Mouse (Mus musculus) NIH3T3 (cell line): ENCODE measurements around the gene Esr1.

Source experiments
- DNase-seq: peaks from one replicate; pipeline ENCODE4 v3.0.0-alpha.2; 2012; ENCODE audit warnings: low read depth

Esr1 gene

DNA sequence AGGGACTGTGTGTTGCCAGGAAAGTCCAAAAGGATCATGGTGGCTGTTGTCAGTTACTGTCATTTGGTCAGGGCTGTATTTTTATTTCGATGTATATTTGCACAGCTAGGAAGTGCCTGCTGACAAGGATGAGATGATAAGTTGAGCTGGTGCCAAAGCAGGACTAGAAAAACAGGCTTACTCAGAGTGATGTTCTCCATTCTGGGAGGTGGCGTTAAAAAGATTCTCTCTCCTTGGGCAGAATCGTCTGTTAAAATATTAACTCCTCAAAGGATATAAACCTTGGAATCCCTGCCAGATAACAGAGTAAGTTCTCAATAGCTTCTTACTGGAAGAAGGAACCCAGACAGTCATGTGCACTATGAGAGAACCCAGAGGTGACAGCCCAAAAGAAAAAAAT is 382.4 kb downstream of the Esr1 start:
- DNase-seq = peak; percentile 51

DNA sequence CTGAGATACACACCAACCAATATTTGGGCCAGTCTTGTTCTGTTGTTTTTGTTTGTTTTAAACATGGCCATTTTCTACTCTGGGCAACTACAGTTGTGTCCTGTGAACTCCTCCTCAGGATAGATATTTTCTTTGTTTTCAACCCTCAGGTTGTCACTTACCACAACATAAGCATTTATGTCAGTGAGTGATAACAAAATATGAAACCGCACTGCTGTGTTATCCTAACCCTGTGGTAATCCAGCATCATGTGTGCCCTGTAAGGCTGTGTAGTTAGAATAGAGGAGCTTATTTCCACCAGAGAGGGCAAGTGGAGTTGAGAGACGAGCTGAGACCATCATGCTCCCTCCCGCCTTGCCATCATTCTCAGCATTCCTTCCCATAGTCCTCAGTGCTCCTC is 385.2 kb downstream of the Esr1 start:
- DNase-seq = no peak

DNA sequence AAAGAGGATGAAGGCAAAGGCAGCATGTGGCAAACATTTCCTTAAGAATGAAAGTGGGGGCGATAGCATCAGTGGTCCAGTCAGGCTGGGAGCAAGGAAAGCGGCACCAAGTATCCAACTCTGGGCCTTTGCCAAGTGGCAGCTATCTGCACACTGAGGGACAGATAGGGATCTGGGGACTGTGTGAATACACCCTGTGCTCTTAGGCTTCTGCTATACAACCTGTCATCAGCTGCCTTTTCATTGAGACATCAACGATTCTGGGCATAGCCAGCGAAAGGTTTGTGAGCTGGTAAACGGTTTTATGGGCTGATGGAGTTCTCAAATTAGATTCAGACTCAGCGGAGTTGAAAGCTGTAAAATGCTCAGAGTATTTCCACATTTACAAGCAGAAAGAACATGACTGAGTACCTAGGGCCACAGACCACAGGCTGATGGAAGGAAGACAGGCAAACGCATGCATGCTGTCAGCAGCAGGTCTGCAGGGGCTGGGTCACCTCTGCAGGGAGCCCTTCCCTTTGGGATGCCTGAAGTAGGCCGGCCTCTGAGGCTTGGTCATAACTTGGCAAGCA is 397.5 kb downstream of the Esr1 start:
- peak; percentile 37 for DNase-seq

DNA sequence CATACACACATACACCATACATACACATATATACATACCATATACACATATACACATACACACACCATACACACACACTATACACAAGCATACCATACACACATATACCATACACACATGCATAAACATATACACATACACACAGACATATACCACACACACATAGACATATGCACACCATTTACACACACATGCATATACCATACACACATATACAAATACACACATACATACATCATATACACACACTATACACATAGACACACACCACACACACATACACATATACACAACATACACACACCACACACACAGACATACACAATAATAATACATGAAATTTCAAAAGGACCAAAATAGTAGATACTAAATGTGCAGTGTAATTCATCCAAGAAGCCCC is 400.6 kb downstream of the Esr1 start:
- DNase-seq = no peak

DNA sequence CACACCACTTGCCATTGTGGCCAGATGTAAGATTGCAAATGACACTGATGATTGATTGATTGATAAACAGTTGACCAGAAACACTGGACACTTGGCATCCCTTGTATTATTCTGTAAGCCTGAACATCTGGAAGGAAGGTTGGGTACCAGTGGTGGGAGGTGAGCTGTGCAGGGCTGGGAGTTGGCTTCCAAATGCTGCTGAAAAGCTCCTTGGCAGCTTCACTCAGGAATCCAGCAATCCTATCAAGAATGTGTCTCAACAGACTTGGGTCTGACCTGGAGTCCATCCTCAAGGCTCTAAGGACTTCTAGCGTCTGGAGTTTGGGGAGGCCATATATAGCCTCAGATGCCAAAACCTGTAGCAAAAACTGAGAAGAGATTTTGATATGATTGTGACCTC is 403.6 kb downstream of the Esr1 start:
- DNase-seq = peak; percentile 54

DNA sequence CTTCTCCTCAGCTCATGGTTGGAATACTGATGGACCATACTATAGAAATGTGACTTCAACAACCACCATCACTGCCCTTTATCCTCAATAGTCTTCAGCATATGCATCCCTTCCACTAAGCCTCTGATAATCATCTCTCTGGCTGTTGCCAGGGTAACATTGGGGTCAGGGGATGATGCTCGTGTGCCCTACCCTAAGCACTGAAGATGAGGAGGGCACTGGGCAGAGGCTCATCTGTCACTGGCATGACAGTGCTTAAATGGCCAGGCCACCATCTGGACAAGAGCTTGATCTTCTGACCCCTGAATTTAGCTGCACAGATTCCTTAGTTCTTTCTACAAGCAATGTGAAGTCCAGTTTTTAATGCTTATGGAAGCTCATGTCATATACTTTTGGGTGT is 405.8 kb downstream of the Esr1 start:
- DNase-seq = no peak

DNA sequence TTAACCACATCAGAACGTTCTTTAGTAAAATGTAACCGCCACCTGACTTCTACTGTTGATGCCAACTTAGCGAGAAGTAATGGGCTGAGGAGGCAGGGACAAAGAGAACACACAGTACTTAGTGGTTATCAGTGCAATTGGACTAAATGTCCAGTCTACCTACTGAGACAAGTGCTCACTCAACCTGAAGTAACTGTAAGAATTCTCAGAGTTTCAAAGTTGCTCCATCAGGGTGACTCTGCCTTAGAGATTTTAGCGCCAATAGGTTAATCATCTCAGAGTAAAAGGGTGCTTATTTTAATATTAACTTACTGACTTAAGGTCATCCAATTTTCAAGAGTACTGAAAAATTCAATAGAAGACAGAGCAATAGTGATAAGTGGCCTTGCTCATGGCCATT is 414.5 kb downstream of the Esr1 start:
- DNase-seq = no peak

DNA sequence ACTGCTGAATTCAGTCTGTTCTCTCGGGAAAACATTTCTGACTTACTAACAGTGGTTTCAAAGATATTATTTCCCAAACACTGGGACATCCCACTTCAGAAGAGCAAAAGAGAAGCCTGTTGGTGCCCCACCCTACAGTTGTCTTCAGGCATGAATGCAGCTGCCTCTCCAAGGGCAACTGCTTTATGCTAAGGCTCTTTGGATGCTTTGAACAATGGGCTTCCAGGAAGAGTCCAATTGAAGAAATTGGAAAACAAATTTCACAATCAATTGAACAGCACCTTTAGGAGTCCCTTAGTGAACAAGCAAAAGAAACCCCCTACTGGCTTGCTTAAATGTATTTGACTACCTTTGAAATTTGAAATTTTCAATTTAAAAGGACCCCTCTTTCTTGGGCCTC is 415.8 kb downstream of the Esr1 start:
- no peak for DNase-seq

DNA sequence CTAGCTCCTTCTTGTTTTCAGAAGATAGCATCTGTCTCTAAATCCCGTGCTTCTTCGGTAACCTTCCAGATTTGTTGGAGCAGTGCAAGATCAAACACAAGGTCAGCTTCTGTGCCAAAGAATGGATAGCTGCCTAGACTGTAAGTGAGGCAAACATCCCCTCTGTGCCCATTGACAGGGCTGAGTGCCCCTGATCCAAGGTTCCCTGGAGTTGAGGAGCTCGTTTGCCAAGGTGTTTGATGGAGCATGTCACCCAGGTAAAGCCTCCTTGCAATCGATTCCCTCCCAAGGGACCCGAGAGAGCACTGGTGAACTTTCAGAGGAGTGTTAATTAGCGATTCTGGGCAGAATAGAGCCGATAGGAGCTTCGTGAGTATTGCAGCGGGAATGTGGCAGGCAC is 416.9 kb downstream of the Esr1 start:
- no peak for DNase-seq

DNA sequence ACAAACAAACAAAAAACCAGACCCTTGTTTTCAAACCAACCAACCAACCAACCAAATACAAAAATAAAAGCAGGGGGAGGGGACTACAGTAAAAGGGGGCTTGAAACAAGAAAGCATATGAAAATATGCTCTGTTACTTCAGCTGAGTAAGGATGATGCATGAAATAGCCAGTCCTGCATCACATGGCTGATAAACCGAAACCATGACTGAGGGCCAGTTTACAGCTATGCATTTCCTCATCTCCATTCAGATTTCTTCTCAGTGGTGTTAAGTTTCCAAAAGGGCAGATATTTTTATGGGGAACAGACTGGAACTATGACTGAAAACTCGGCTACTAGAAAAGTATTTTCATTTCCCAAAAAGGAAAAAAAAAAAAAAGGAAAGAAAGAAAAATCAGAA is 417.8 kb downstream of the Esr1 start:
- DNase-seq = peak; percentile 69

DNA sequence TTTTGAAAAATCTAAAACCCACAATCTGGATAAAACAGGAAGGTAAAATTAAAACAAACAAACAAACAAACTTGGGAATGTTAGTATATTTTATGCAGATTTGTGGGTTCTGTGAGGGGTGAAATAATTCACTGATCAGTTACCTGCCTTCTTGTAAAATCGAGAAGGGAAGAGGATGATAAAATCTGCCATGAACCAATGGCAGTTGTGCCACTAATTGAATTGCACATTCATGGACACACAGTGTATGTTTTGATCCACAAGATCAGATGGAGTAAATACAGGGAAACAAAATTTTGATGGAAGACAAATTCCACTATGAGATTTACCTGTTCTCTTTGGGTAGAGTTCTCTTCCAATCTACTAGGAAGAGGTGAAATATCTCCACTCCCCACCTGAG is 418.5 kb downstream of the Esr1 start:
- no peak for DNase-seq

DNA sequence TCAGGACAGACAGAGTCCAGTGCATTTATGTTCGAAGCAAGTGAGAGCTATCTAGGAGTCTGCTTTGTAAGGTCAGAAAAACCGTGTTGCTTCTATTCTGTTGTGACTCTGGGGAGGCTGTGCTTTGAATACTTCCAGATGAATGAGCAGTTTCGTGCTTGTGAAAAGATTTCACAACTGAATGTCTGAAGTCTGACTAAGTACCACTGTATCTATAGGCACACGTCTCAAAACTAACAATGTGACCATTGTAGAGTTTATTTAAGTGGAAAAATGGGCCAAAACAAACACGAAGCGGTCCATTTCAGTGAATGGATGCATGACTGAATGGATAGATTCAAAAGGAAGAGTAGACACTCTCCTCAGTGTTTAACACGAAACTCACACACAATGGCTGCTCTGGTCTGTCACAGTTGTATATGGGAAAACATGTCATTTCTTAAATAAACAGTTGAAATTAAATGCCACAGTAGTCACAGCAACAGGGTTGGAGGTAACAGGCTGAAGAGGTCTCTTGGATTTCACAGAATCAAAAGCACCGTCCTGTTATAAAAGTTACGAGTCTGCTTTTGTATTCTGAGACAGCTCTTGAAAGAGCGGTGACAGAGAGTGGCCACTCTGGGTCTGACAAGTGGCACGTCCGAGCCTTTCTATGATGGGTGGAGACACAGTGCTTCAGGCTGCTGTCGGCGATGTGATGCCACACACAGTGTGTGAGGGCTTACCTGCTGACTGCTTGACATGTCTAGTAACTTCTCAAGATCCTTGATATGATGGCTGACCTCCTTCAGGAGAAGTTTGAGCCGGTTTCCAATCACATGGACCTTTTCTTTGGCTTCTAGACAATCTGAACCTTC is 421.0 kb downstream of the Esr1 start:
- DNase-seq = peak; percentile 87

DNA sequence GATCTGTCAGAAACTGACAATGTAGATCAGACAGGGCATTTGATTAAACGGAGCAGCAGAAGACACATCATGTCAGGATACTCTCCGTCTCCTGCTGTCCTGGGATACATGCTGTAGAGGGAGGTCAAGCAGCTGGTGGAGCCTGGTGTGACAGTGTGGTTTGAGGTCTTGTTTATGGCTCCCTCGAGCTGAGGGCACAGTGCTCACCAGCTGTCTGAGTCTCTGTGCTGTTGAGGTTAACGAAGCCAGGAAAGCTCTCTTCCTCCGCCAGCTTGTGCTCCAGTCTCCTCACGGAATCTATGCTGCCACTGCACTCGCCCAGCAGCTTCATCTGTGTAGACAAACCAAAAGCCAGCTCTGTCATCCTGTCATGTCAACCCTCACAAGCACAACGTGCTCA is 429.9 kb downstream of the Esr1 start:
- no peak for DNase-seq

DNA sequence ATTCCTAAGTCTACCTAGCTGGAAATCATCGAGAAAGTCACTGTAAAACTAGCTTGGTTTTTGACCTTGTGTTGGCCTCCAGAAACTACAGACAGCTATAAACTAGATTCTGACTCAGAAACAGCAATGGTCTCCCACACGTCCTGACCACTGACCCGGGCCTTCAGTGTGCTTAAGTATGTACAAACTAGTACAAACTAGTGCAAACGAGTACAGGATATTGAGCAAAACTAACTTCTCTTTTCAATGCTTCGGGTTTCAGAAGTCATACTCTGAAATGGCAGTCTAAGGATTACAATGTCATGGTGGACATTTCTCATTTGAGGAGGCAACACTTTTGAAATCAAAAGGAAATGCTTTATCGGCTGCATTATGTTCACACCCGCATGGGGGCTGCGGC is 433.1 kb downstream of the Esr1 start:
- no peak for DNase-seq

DNA sequence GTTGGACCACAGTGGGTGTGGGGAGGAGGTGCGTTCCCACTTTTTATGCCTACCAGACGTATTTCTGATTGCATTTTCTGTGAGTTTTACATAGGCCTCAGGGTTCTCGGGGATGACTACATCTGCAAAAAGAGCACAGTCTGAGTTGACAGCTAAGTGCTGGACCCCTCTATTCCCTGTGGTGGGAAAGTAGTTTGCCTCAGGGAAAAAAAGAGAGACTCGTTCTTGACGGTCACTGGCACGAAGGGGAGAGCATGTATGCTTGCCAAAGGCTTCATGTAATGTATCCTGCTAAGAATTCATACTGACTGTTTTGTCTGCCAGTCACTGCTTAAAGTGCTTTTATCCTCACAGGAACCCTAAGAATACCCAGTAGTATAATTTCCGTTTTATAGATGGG is 433.8 kb downstream of the Esr1 start:
- no peak for DNase-seq

DNA sequence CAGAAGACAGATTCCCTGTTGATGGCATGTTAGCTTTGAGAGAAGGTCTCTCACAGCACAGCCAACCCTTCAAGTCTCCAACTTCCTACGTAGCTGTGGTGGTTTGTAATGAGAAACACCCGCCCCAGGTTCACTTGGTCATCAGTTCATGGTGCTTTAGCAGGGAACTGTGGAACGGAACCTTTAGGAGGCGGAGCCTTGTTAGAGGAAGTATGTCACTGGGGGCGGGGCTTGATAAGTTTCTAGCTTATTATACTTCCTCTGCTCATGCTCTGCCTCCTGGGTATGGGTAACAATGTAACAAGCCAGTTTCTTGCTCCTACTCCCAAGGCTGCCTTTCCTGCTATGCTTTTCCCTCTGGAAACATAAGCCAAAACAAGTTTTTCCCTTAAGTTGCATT is 434.3 kb downstream of the Esr1 start:
- no peak for DNase-seq
